Mouse (Mus musculus): ENCODE measurements around the gene Klhdc4. TPM values are rescaled to one million over a fixed set of nuclear protein-coding genes. Genes with fewer than 3 reads are reported as not detected.

Klhdc4 gene
- polyA plus RNA-seq, 1 experiment from 2014 or later, result 40.6 TPM

GRCm38 (mm10) chr8:121868196-121868595, 38.8 kb upstream of the Klhdc4 start:
- Histone ChIP-seq H3K4me1 (replicated peaks; ENCODE audit: control insufficient read depth, insufficient read depth, low read length) (peaks cover 7% of the 10 kb centered on the region; the same call in 1 of the 2 replicates), H3K9ac (no peak overlapping the region), H3K9me3 (ENCODE audit: control insufficient read depth, low read length) (no peaks in the 10 kb centered on the region), H3K36me3 (replicated peaks; ENCODE audit: control insufficient read depth, insufficient read depth) (no peaks in the 10 kb centered on the region), H3K4me2 (replicated peaks) (no peak overlapping the region), H3K27ac (no peak overlapping the region), H3K4me3 (replicated peaks; ENCODE audit: low read length) (no peak overlapping the region), H3K27me3 (ENCODE audit: control insufficient read depth, insufficient read depth, low read length) (no peaks in the 10 kb centered on the region)
- no peak for DNase-seq (ENCODE audit: low spot score)
- 92% methylated on average over 5 of the region's 5 CpGs for WGBS
- ATAC-seq (ENCODE audit: low FRiP score), result no peak

- no peak overlapping the region for H3K9ac ChIP-seq
- 84% methylated on average over 8 of the region's 8 CpGs for WGBS
- H3K9me3 ChIP-seq (ENCODE audit: control insufficient read depth, low read length), result no peaks in the 10 kb centered on the region
- ATAC-seq (ENCODE audit: low FRiP score) (no peak), DNase-seq (ENCODE audit: low spot score) (no peak)
- no peaks in the 10 kb centered on the region for H3K4me1 ChIP-seq (replicated peaks; ENCODE audit: control insufficient read depth, insufficient read depth, low read length)
- no peaks in the 10 kb centered on the region for H3K27me3 ChIP-seq (ENCODE audit: control insufficient read depth, insufficient read depth, low read length)
- H3K4me3 ChIP-seq (replicated peaks; ENCODE audit: low read length), result no peak overlapping the region
- no peaks in the 10 kb centered on the region for H3K36me3 ChIP-seq (replicated peaks; ENCODE audit: control insufficient read depth, insufficient read depth)
- no peak overlapping the region for H3K27ac ChIP-seq
- no peak overlapping the region for H3K4me2 ChIP-seq (replicated peaks)
Observed at GRCm38 (mm10) chr8:121865356-121865755, 36.0 kb upstream of the Klhdc4 start.

- DNase-seq (ENCODE audit: low spot score) (no peak), ATAC-seq (ENCODE audit: low FRiP score) (no peak)
- Histone ChIP-seq H3K27me3 (ENCODE audit: control insufficient read depth, insufficient read depth, low read length) (no peaks in the 10 kb centered on the region), H3K9ac (no peak overlapping the region), H3K27ac (no peak overlapping the region), H3K4me2 (replicated peaks) (no peak overlapping the region), H3K9me3 (ENCODE audit: control insufficient read depth, low read length) (no peaks in the 10 kb centered on the region), H3K36me3 (replicated peaks; ENCODE audit: control insufficient read depth, insufficient read depth) (no peaks in the 10 kb centered on the region), H3K4me3 (replicated peaks; ENCODE audit: low read length) (no peak overlapping the region), H3K4me1 (replicated peaks; ENCODE audit: control insufficient read depth, insufficient read depth, low read length) (no peaks in the 10 kb centered on the region)
- 75% methylated on average over 11 of the region's 12 CpGs for WGBS
Observed at GRCm38 (mm10) chr8:121861806-121862548, 32.6 kb upstream of the Klhdc4 start.

- H3K4me1 ChIP-seq (replicated peaks; ENCODE audit: control insufficient read depth, insufficient read depth, low read length), result no peaks in the 10 kb centered on the region
- H3K27ac ChIP-seq, result no peak overlapping the region
- no peak for DNase-seq (ENCODE audit: low spot score)
- no peak overlapping the region for H3K4me3 ChIP-seq (replicated peaks; ENCODE audit: low read length)
- H3K9me3 ChIP-seq (ENCODE audit: control insufficient read depth, low read length), result no peaks in the 10 kb centered on the region
- no peaks in the 10 kb centered on the region for H3K27me3 ChIP-seq (ENCODE audit: control insufficient read depth, insufficient read depth, low read length)
- no peaks in the 10 kb centered on the region for H3K36me3 ChIP-seq (replicated peaks; ENCODE audit: control insufficient read depth, insufficient read depth)
- H3K4me2 ChIP-seq (replicated peaks), result no peak overlapping the region
- WGBS, result 63% methylated on average over 6 of the region's 6 CpGs
- ATAC-seq (ENCODE audit: low FRiP score), result no peak
- no peak overlapping the region for H3K9ac ChIP-seq
Observed at GRCm38 (mm10) chr8:121861276-121861675, 31.9 kb upstream of the Klhdc4 start.

- Histone ChIP-seq H3K27me3 (ENCODE audit: control insufficient read depth, insufficient read depth, low read length) (no peaks in the 10 kb centered on the region), H3K9me3 (ENCODE audit: control insufficient read depth, low read length) (no peaks in the 10 kb centered on the region), H3K36me3 (replicated peaks; ENCODE audit: control insufficient read depth, insufficient read depth) (no peaks in the 10 kb centered on the region), H3K27ac (no peak overlapping the region), H3K9ac (no peak overlapping the region), H3K4me1 (replicated peaks; ENCODE audit: control insufficient read depth, insufficient read depth, low read length) (no peaks in the 10 kb centered on the region), H3K4me3 (replicated peaks; ENCODE audit: low read length) (no peak overlapping the region), H3K4me2 (replicated peaks) (no peak overlapping the region)
- no peak for ATAC-seq (ENCODE audit: low FRiP score)
- 40% methylated on average over 2 of the region's 2 CpGs for WGBS
- no peak for DNase-seq (ENCODE audit: low spot score)
Observed at GRCm38 (mm10) chr8:121857747-121858146, 28.4 kb upstream of the Klhdc4 start.

GRCm38 (mm10) chr8:121857331-121857730, 28.0 kb upstream of the Klhdc4 start:
- Histone ChIP-seq H3K4me1 (replicated peaks; ENCODE audit: control insufficient read depth, insufficient read depth, low read length) (no peaks in the 10 kb centered on the region), H3K36me3 (replicated peaks; ENCODE audit: control insufficient read depth, insufficient read depth) (no peaks in the 10 kb centered on the region), H3K27me3 (ENCODE audit: control insufficient read depth, insufficient read depth, low read length) (no peaks in the 10 kb centered on the region), H3K4me2 (replicated peaks) (no peak overlapping the region), H3K27ac (no peak overlapping the region), H3K9ac (no peak overlapping the region), H3K9me3 (ENCODE audit: control insufficient read depth, low read length) (no peaks in the 10 kb centered on the region), H3K4me3 (replicated peaks; ENCODE audit: low read length) (no peak overlapping the region)
- WGBS, result 54% methylated on average over 9 of the region's 9 CpGs
- ATAC-seq (ENCODE audit: low FRiP score) (no peak), DNase-seq (ENCODE audit: low spot score) (no peak)

GRCm38 (mm10) chr8:121856071-121856746, 26.8 kb upstream of the Klhdc4 start:
- no peaks in the 10 kb centered on the region for H3K27me3 ChIP-seq (ENCODE audit: control insufficient read depth, insufficient read depth, low read length)
- DNase-seq (ENCODE audit: low spot score), result no peak
- H3K9me3 ChIP-seq (ENCODE audit: control insufficient read depth, low read length), result no peaks in the 10 kb centered on the region
- no peak overlapping the region for H3K4me2 ChIP-seq (replicated peaks)
- no peaks in the 10 kb centered on the region for H3K36me3 ChIP-seq (replicated peaks; ENCODE audit: control insufficient read depth, insufficient read depth)
- 83% methylated on average over 14 of the region's 14 CpGs for WGBS
- no peaks in the 10 kb centered on the region; the same call in 1 of the 2 replicates for H3K4me1 ChIP-seq (replicated peaks; ENCODE audit: control insufficient read depth, insufficient read depth, low read length)
- ATAC-seq (ENCODE audit: low FRiP score), result no peak
- no peak overlapping the region for H3K9ac ChIP-seq
- H3K4me3 ChIP-seq (replicated peaks; ENCODE audit: low read length), result no peak overlapping the region
- H3K27ac ChIP-seq, result no peak overlapping the region

- H3K36me3 ChIP-seq (replicated peaks; ENCODE audit: control insufficient read depth, insufficient read depth), result no peaks in the 10 kb centered on the region
- no peak overlapping the region for H3K27ac ChIP-seq
- H3K4me2 ChIP-seq (replicated peaks), result no peak overlapping the region
- DNase-seq (ENCODE audit: low spot score) (no peak), ATAC-seq (ENCODE audit: low FRiP score) (no peak)
- 0 out of 2 replicates have a peak, but pooled peaks cover 3% of the 10 kb centered on the region for H3K27me3 ChIP-seq (ENCODE audit: control insufficient read depth, insufficient read depth, low read length)
- H3K4me3 ChIP-seq (replicated peaks; ENCODE audit: low read length), result no peak overlapping the region
- peaks cover 4% of the 10 kb centered on the region; the same call in 1 of the 2 replicates for H3K4me1 ChIP-seq (replicated peaks; ENCODE audit: control insufficient read depth, insufficient read depth, low read length)
- H3K9ac ChIP-seq, result no peak overlapping the region
- WGBS, result 90% methylated on average over 2 of the region's 2 CpGs
- H3K9me3 ChIP-seq (ENCODE audit: control insufficient read depth, low read length), result no peaks in the 10 kb centered on the region
Observed at GRCm38 (mm10) chr8:121853586-121853985, 24.2 kb upstream of the Klhdc4 start.

GRCm38 (mm10) chr8:121852464-121852863, 23.1 kb upstream of the Klhdc4 start:
- ATAC-seq (ENCODE audit: low FRiP score) (no peak), DNase-seq (ENCODE audit: low spot score) (no peak)
- Histone ChIP-seq H3K27me3 (ENCODE audit: control insufficient read depth, insufficient read depth, low read length) (0 out of 2 replicates have a peak, but pooled peaks cover 3% of the 10 kb centered on the region), H3K36me3 (replicated peaks; ENCODE audit: control insufficient read depth, insufficient read depth) (no peaks in the 10 kb centered on the region), H3K4me1 (replicated peaks; ENCODE audit: control insufficient read depth, insufficient read depth, low read length) (peaks cover 4% of the 10 kb centered on the region; the same call in 1 of the 2 replicates), H3K27ac (no peak overlapping the region), H3K4me3 (replicated peaks; ENCODE audit: low read length) (no peak overlapping the region), H3K9me3 (ENCODE audit: control insufficient read depth, low read length) (no peaks in the 10 kb centered on the region), H3K4me2 (replicated peaks) (no peak overlapping the region), H3K9ac (no peak overlapping the region)
- WGBS, result 74% methylated on average over 7 of the region's 7 CpGs

All from hindbrain, embryonic 14.5 days (tissue).